ENCODE assay signal across 8 mouse cellular contexts in genomic region chr12:81485311-81485710, GRCm38 (mm10). TPM values are rescaled to one million over a fixed set of nuclear protein-coding genes. Genes with fewer than 3 reads are reported as not detected.
DNase-seq lines count a peak whose midpoint lies in the region; ATAC-seq lines count a peak whose summit lies in the region.

No protein-coding gene starts in this region.

- H3K4me2 ChIP-seq in kidney, embryonic 14.5 days (replicated peaks; ENCODE audit: low read depth, low read length): peak overlapping the region; percentile 61
- H3K4me2 ChIP-seq in forebrain, embryonic 16.5 days (ENCODE audit: low read length): peak overlapping the region; percentile 69
- peak overlapping the region; percentile 79 for H3K4me2 ChIP-seq in liver, embryonic 15.5 days

- peak overlapping the region; percentile 56 for H3K4me3 ChIP-seq in kidney, embryonic 14.5 days (ENCODE audit: low read length)
- peak overlapping the region; percentile 85 for H3K4me3 ChIP-seq in forebrain, embryonic 16.5 days (replicated peaks; ENCODE audit: low read length)
- peak overlapping the region; percentile 78 for H3K4me3 ChIP-seq in liver, embryonic 15.5 days (replicated peaks)

- no peak for DNase-seq in kidney, adult 9 months
- peak; percentile 4 for DNase-seq in NIH3T3 (ENCODE audit: low read depth)
- no peak for DNase-seq in gastrocnemius, postnatal 4 days (ENCODE audit: low spot score in 2 of 2)

- H3K9ac ChIP-seq in kidney, embryonic 14.5 days (ENCODE audit: low read depth, low read length): peak overlapping the region; percentile 75; the same call in 1 of the 2 replicates
- peak overlapping the region; percentile 73; the same call in 1 of the 2 replicates for H3K9ac ChIP-seq in forebrain, embryonic 16.5 days (replicated peaks; ENCODE audit: low read depth, low read length)
- H3K9ac ChIP-seq in liver, embryonic 15.5 days: peak overlapping the region; percentile 68; the same call in 1 of the 2 replicates

- ATAC-seq in kidney, embryonic 14.5 days (ENCODE audit: low FRiP score, low TSS enrichment): 0 out of 2 replicates have a peak, but pooled peaks have one; percentile 29
- ATAC-seq in forebrain, embryonic 16.5 days: 0 out of 2 replicates have a peak, but pooled peaks have one; percentile 18
- no peak for ATAC-seq in liver, embryonic 15.5 days (ENCODE audit: insufficient read depth)
- no peak for ATAC-seq in erythroid progenitor cell, adult 5-6 weeks (replicated peaks; ENCODE audit: low FRiP score, poor library complexity, severe bottlenecking)
- ATAC-seq in megakaryocyte progenitor cell, adult 5-6 weeks (replicated peaks; ENCODE audit: poor library complexity): no peak

- no peaks in the 10 kb centered on the region for H3K27me3 ChIP-seq in kidney, embryonic 14.5 days (ENCODE audit: control insufficient read depth, insufficient read depth, low read length)
- H3K27me3 ChIP-seq in forebrain, embryonic 16.5 days (replicated peaks; ENCODE audit: control insufficient read depth, insufficient read depth, low read length): no peaks in the 10 kb centered on the region
- no peaks in the 10 kb centered on the region for H3K27me3 ChIP-seq in liver, embryonic 15.5 days

- no peaks in the 10 kb centered on the region for H3K4me1 ChIP-seq in kidney, embryonic 14.5 days (ENCODE audit: control insufficient read depth, insufficient read depth, low read length)
- H3K4me1 ChIP-seq in forebrain, embryonic 16.5 days (replicated peaks; ENCODE audit: control insufficient read depth, insufficient read depth, low read length): peaks cover 7% of the 10 kb centered on the region; the same call in 1 of the 2 replicates
- peaks cover 17% of the 10 kb centered on the region for H3K4me1 ChIP-seq in liver, embryonic 15.5 days (replicated peaks)

- H3K9me3 ChIP-seq in kidney, embryonic 14.5 days (ENCODE audit: control insufficient read depth, low read length): no peaks in the 10 kb centered on the region
- no peaks in the 10 kb centered on the region for H3K9me3 ChIP-seq in forebrain, embryonic 16.5 days (ENCODE audit: control insufficient read depth, low read length)
- H3K9me3 ChIP-seq in liver, embryonic 15.5 days (replicated peaks): no peaks in the 10 kb centered on the region

- WGBS in kidney, embryonic 14.5 days: 51% methylated on average over 6 of the region's 6 CpGs
- WGBS in forebrain, embryonic 16.5 days: 39% methylated on average over 6 of the region's 6 CpGs
- WGBS in liver, embryonic 15.5 days (ENCODE audit: insufficient replicate concordance): 45% methylated on average over 6 of the region's 6 CpGs

- H3K36me3 ChIP-seq in kidney, embryonic 14.5 days (ENCODE audit: control insufficient read depth, insufficient read depth, low read length): no peaks in the 10 kb centered on the region
- no peaks in the 10 kb centered on the region for H3K36me3 ChIP-seq in forebrain, embryonic 16.5 days (ENCODE audit: control insufficient read depth, insufficient read depth)
- no peaks in the 10 kb centered on the region for H3K36me3 ChIP-seq in liver, embryonic 15.5 days (replicated peaks)

- H3K27ac ChIP-seq in kidney, embryonic 14.5 days (ENCODE audit: low read depth, low read length): no peak overlapping the region
- no peak overlapping the region for H3K27ac ChIP-seq in forebrain, embryonic 16.5 days (ENCODE audit: low read length)
- H3K27ac ChIP-seq in liver, embryonic 15.5 days (replicated peaks): peak overlapping the region; percentile 96

RNA-seq across cellular contexts. Expression of gene Cox16, which starts 0.4 kb away (rescaled TPM):
- 125 and 173 TPM in 2 replicates for polyA plus RNA-seq in kidney, embryonic 14.5 days (2014; fragmentation: Nextera tagmentation; extraction: Ambion mirVana)
- polyA plus RNA-seq in forebrain, embryonic 16.5 days (2015; fragmentation: Nextera tagmentation; extraction: Ambion mirVana): 102 and 103 TPM in 2 replicates
- polyA plus RNA-seq in liver, embryonic 15.5 days (2015; fragmentation: Nextera tagmentation; extraction: Ambion mirVana): 52.7 and 64.5 TPM in 2 replicates
- 3.2 and 32.7 TPM in 2 replicates for total RNA-seq in erythroid progenitor cell, adult 5-6 weeks (2015; ENCODE audit: low replicate concordance)
- 12.9 and 26.7 TPM in 2 replicates for total RNA-seq in erythroid progenitor cell, adult 5-6 weeks (2017; ENCODE audit: low replicate concordance)
- 10 to 100 TPM; 74.7 to 83.9 TPM for total RNA-seq in gastrocnemius, postnatal 4 days (2021)
- total RNA-seq in megakaryocyte progenitor cell, adult 5-6 weeks (2015): 134 and 141 TPM in 2 replicates
- 82.5 and 97.2 TPM in 2 replicates for total RNA-seq in megakaryocyte progenitor cell, adult 5-6 weeks (2017)

RNA-seq across cellular contexts. Expression of gene Gm20498, which starts 47.4 kb away (rescaled TPM):
- 24.4 and 31.8 TPM in 2 replicates for polyA plus RNA-seq in kidney, embryonic 14.5 days (2014; fragmentation: Nextera tagmentation; extraction: Ambion mirVana)
- polyA plus RNA-seq in forebrain, embryonic 16.5 days (2015; fragmentation: Nextera tagmentation; extraction: Ambion mirVana): 27.5 and 30.4 TPM in 2 replicates
- polyA plus RNA-seq in liver, embryonic 15.5 days (2015; fragmentation: Nextera tagmentation; extraction: Ambion mirVana): 10.4 and 11.1 TPM in 2 replicates
- 3.6 TPM in 1 of 2 replicates, not detected in the other for total RNA-seq in erythroid progenitor cell, adult 5-6 weeks (2015; ENCODE audit: low replicate concordance)
- 3.7 TPM in 1 of 2 replicates, not detected in the other for total RNA-seq in erythroid progenitor cell, adult 5-6 weeks (2017; ENCODE audit: low replicate concordance)
- total RNA-seq in gastrocnemius, postnatal 4 days (2021): 10 to 100 TPM; 23.2 to 28.2 TPM
- total RNA-seq in megakaryocyte progenitor cell, adult 5-6 weeks (2015): 9.0 and 12.4 TPM in 2 replicates
- 44.8 and 52.5 TPM in 2 replicates for total RNA-seq in megakaryocyte progenitor cell, adult 5-6 weeks (2017)

RNA-seq across cellular contexts. Expression of gene Synj2bp, which starts 47.4 kb away (rescaled TPM):
- polyA plus RNA-seq in kidney, embryonic 14.5 days (2014; fragmentation: Nextera tagmentation; extraction: Ambion mirVana): 40.8 and 41.3 TPM in 2 replicates
- 29.3 and 42.6 TPM in 2 replicates for polyA plus RNA-seq in forebrain, embryonic 16.5 days (2015; fragmentation: Nextera tagmentation; extraction: Ambion mirVana)
- 13.0 and 13.2 TPM in 2 replicates for polyA plus RNA-seq in liver, embryonic 15.5 days (2015; fragmentation: Nextera tagmentation; extraction: Ambion mirVana)
- total RNA-seq in erythroid progenitor cell, adult 5-6 weeks (2015; ENCODE audit: low replicate concordance): 6.5 and 15.1 TPM in 2 replicates
- 12.8 and 18.4 TPM in 2 replicates for total RNA-seq in erythroid progenitor cell, adult 5-6 weeks (2017; ENCODE audit: low replicate concordance)
- 10 to 100 TPM; 21.6 to 26.7 TPM for total RNA-seq in gastrocnemius, postnatal 4 days (2021)
- total RNA-seq in megakaryocyte progenitor cell, adult 5-6 weeks (2015): 25.6 and 34.4 TPM in 2 replicates
- total RNA-seq in megakaryocyte progenitor cell, adult 5-6 weeks (2017): 41.9 and 54.8 TPM in 2 replicates

Comparison
In these comparisons a context has a peak if more than half of its experiments do, and no peak if none do; other contexts are left out.
1. ATAC-seq: peak in kidney, embryonic 14.5 days (single experiment) and forebrain, embryonic 16.5 days (single experiment); none in liver, embryonic 15.5 days (single experiment), erythroid progenitor cell, adult 5-6 weeks (single experiment) and megakaryocyte progenitor cell, adult 5-6 weeks (single experiment).
2. Peak in every context shown above with its lines, with median percentiles within 50 percentile points of each other: H3K4me2 ChIP-seq, H3K4me3 ChIP-seq and H3K9ac ChIP-seq.